Comparison of ENCODE assay signal across 31 mouse cellular contexts in the genomic region with DNA sequence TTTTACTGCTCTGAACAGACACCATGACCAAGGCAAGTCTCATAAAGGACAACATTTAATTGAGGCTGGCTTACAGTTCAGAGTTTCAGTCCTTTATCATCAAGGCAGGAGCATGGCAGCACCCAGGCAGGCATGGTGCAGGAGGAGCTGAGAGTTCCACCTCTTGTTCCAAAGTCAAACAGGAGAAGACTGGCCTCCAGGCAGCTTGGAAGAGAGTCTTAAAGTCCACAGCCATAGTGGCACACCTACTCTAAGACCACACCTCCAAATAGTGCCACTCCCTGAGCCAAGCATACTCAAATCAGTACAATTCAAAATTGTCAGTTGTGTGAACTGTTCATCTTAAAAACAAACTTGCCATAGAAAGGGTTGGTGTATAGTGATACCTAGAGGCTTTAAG. TPM values are rescaled to one million over a fixed set of nuclear protein-coding genes. Genes with fewer than 3 reads are reported as not detected.
DNase-seq lines count a peak whose midpoint lies in the region; ATAC-seq and TF ChIP-seq lines count a peak whose summit lies in the region.
"Had no signal": no experiment of that assay in that cellular context is flagged by ENCODE, and none has a peak within 500 bp of the region (broad histone marks: within the 10 kb centered on the region; RNA-seq: fewer than 3 reads in every experiment).

No protein-coding gene starts in this region.

- ATAC-seq in intestine, embryonic 15.5 days, result peak; percentile 78
- ATAC-seq in intestine, postnatal 0 days, result peak; percentile 87
- ATAC-seq in erythroblast, adult 5-6 weeks (replicated peaks; ENCODE audit: low FRiP score, poor library complexity, severe bottlenecking), result no peak
- ATAC-seq: forebrain, embryonic 13.5 days; forebrain, embryonic 16.5 days; hindbrain, postnatal 0 days; inflammation-experienced regulatory T-cells, adult 6 months; Patski had no signal

- no peak for TF ChIP-seq POLR2A in kidney, adult 2 months (IDR thresholded peaks at IDR 0.05; ENCODE audit: low read depth, low read length)

- no peak overlapping the region for H3K27ac ChIP-seq in kidney, adult 2 months (ENCODE audit: insufficient read depth, low read depth, low read length)
- no peak overlapping the region for H3K27ac ChIP-seq in intestine, embryonic 15.5 days
- no peak overlapping the region for H3K27ac ChIP-seq in intestine, postnatal 0 days (ENCODE audit: low read depth, low read length)
- H3K27ac ChIP-seq: embryonic facial prominence, embryonic 10.5 days; embryonic facial prominence, embryonic 13.5 days; forebrain, embryonic 10.5 days; forebrain, embryonic 13.5 days; heart, embryonic 15.5 days; hindbrain, embryonic 14.5 days; hindbrain, postnatal 0 days had no signal

- no peak overlapping the region for H3K9ac ChIP-seq in intestine, embryonic 15.5 days
- no peak overlapping the region for H3K9ac ChIP-seq in intestine, postnatal 0 days (ENCODE audit: low read depth, low read length)
- H3K9ac ChIP-seq: embryonic facial prominence, embryonic 13.5 days; forebrain, embryonic 13.5 days; heart, embryonic 12.5 days; heart, embryonic 15.5 days; hindbrain, embryonic 14.5 days had no signal

- no peak for TF ChIP-seq CTCF in kidney, adult 2 months (conservative IDR thresholded peaks at IDR 0.05; ENCODE audit: insufficient read depth, insufficient read length, low read depth, low read length)
- TF ChIP-seq CTCF in intestine, postnatal 0 days (IDR thresholded peaks at IDR 0.05; ENCODE audit: low read depth), result no peak

- H3K36me3 ChIP-seq in kidney, adult 2 months (ENCODE audit: control insufficient read depth, insufficient read depth, low read length), result no peaks in the 10 kb centered on the region
- H3K36me3 ChIP-seq in intestine, embryonic 15.5 days, result peaks cover 5% of the 10 kb centered on the region; the same call in 1 of the 2 replicates
- peaks cover 10% of the 10 kb centered on the region for H3K36me3 ChIP-seq in intestine, postnatal 0 days (ENCODE audit: control insufficient read depth, insufficient read depth)
- H3K36me3 ChIP-seq: heart, embryonic 15.5 days had no signal

- H3K27me3 ChIP-seq in kidney, adult 2 months (replicated peaks; ENCODE audit: control insufficient read depth, insufficient read depth, low read length), result no peaks in the 10 kb centered on the region
- no peaks in the 10 kb centered on the region for H3K27me3 ChIP-seq in intestine, embryonic 15.5 days (replicated peaks)
- no peaks in the 10 kb centered on the region for H3K27me3 ChIP-seq in intestine, postnatal 0 days (replicated peaks; ENCODE audit: control insufficient read depth, insufficient read depth, low read length)
- H3K27me3 ChIP-seq: CH12.LX; embryonic facial prominence, embryonic 13.5 days; forebrain, embryonic 13.5 days; heart, embryonic 12.5 days; heart, embryonic 15.5 days; Patski had no signal

- H3K9me3 ChIP-seq in intestine, embryonic 15.5 days, result no peaks in the 10 kb centered on the region
- no peaks in the 10 kb centered on the region for H3K9me3 ChIP-seq in intestine, postnatal 0 days (ENCODE audit: control insufficient read depth)
- H3K9me3 ChIP-seq: forebrain, embryonic 10.5 days; forebrain, embryonic 13.5 days; G1E; heart, embryonic 12.5 days; heart, embryonic 15.5 days had no signal

- H3K4me3 ChIP-seq in kidney, adult 2 months (ENCODE audit: insufficient read depth, low read depth, low read length), result no peak overlapping the region
- H3K4me3 ChIP-seq in intestine, embryonic 15.5 days (replicated peaks), result no peak overlapping the region
- no peak overlapping the region for H3K4me3 ChIP-seq in intestine, postnatal 0 days (ENCODE audit: low read depth, low read length)
- H3K4me3 ChIP-seq: embryonic facial prominence, embryonic 10.5 days; embryonic facial prominence, embryonic 13.5 days; forebrain, embryonic 10.5 days; forebrain, embryonic 13.5 days; gastrocnemius, adult 2 months; heart, embryonic 12.5 days; heart, embryonic 15.5 days had no signal

- no peak overlapping the region for H3K4me2 ChIP-seq in intestine, embryonic 15.5 days (replicated peaks)
- H3K4me2 ChIP-seq in intestine, postnatal 0 days (replicated peaks; ENCODE audit: low read depth), result no peak overlapping the region
- H3K4me2 ChIP-seq: embryonic facial prominence, embryonic 13.5 days; forebrain, embryonic 13.5 days; heart, embryonic 12.5 days; heart, embryonic 15.5 days; hindbrain, embryonic 14.5 days had no signal

- peaks cover 9% of the 10 kb centered on the region; the same call in 1 of the 2 replicates for H3K4me1 ChIP-seq in kidney, adult 2 months (ENCODE audit: control insufficient read depth, insufficient read depth, low read length)
- peaks cover 13% of the 10 kb centered on the region for H3K4me1 ChIP-seq in intestine, embryonic 15.5 days (replicated peaks)
- H3K4me1 ChIP-seq in intestine, postnatal 0 days (replicated peaks; ENCODE audit: control insufficient read depth, insufficient read depth, low read length), result peaks cover 3% of the 10 kb centered on the region; the same call in 1 of the 2 replicates
- H3K4me1 ChIP-seq: embryonic facial prominence, embryonic 13.5 days; heart, embryonic 15.5 days had no signal

- peak; percentile 44 for DNase-seq in kidney, adult 2 months
- DNase-seq in kidney, adult 18-20 months, result no peak
- no peak for DNase-seq in frontal cortex, postnatal 14 days (ENCODE audit: low spot score in 2 of 2)
- DNase-seq: adrenal gland, postnatal 10 days; B cell, adult 2 months; cerebellum, adult 11 months; cerebellum, adult 2 months; cerebellum, postnatal 10 days; cerebellum, postnatal 36 days; embryo, embryonic 11 days; gastrocnemius, adult 2 months; gastrocnemius, postnatal 14 days; heart, adult 18-20 months; heart, postnatal 10 days; heart, postnatal 36 days had no signal

RNA-seq across cellular contexts. Expression of a gene that starts 14.4 kb away (rescaled TPM):
- 55.3 and 56.6 TPM in 2 replicates for polyA plus RNA-seq in kidney, adult 2 months (2012; rRNA removed)
- polyA plus RNA-seq in intestine, embryonic 15.5 days (2015; fragmentation: Nextera tagmentation; extraction: Ambion mirVana), result 49.8 and 55.9 TPM in 2 replicates
- 91.4 and 95.4 TPM in 2 replicates for polyA plus RNA-seq in intestine, postnatal 0 days (2015; fragmentation: Nextera tagmentation; extraction: Ambion mirVana)
- total RNA-seq in erythroblast, adult 5-6 weeks (2015; ENCODE audit: low replicate concordance), result 13.3 and 16.7 TPM in 2 replicates
- total RNA-seq in erythroblast, adult 5-6 weeks (2017; ENCODE audit: low replicate concordance), result 7.5 and 9.8 TPM in 2 replicates
